Mouse (Mus musculus) layer of hippocampus, postnatal 10 days (tissue): ENCODE results near the gene Pnpla2. TPM values are rescaled to one million over a fixed set of nuclear protein-coding genes. Genes with fewer than 3 reads are reported as not detected.

Experiments used
- DNase-seq, 2 experiments: peaks; one replicate each; pipeline ENCODE4 v3.0.0; 2021; ENCODE audit warnings: low spot score in 2 of 2
- total RNA-seq, 2 experiments: library from RNA; stranded (reverse); gene quantifications; 2 replicates each; pipeline ENCODE4 v1.2.3; 2021

The Pnpla2 gene
- total RNA-seq, 2 experiments from 2014 or later: 18.7 to 23.4 TPM

- DNase-seq: no peak
Observed at GRCm38 (mm10) chr7:141431434-141432185, 23.4 kb upstream of the Pnpla2 start.

- DNase-seq: no peak
Observed at GRCm38 (mm10) chr7:141432186-141432611, 22.8 kb upstream of the Pnpla2 start.

GRCm38 (mm10) chr7:141432741-141433516, 22.1 kb upstream of the Pnpla2 start:
- no peak for DNase-seq

- DNase-seq: no peak
Observed at GRCm38 (mm10) chr7:141433517-141434400, 21.2 kb upstream of the Pnpla2 start.

GRCm38 (mm10) chr7:141434464-141434863, 20.5 kb upstream of the Pnpla2 start:
- peak; percentile 59 to 69 for DNase-seq

- peak in 1 of 2 experiments; percentile 50 for DNase-seq
Observed at GRCm38 (mm10) chr7:141435129-141435855, 19.7 kb upstream of the Pnpla2 start.

- no peak for DNase-seq
Observed at GRCm38 (mm10) chr7:141435856-141436522, 19.0 kb upstream of the Pnpla2 start.

- DNase-seq: no peak
Observed at GRCm38 (mm10) chr7:141436523-141436892, 18.5 kb upstream of the Pnpla2 start.

GRCm38 (mm10) chr7:141437178-141438120, 17.5 kb upstream of the Pnpla2 start, which contains the start of gene Slc25a22:
TSS of gene Slc25a22 (minus strand) at chr7:141437892.
- peak; percentile 84 to 90 for DNase-seq

- DNase-seq: no peak
Observed at GRCm38 (mm10) chr7:141438201-141438968, 16.6 kb upstream of the Pnpla2 start.

- no peak for DNase-seq
Observed at GRCm38 (mm10) chr7:141439140-141439679, 15.8 kb upstream of the Pnpla2 start.

GRCm38 (mm10) chr7:141439811-141440210, 15.2 kb upstream of the Pnpla2 start:
- no peak for DNase-seq

GRCm38 (mm10) chr7:141440613-141441012, 14.4 kb upstream of the Pnpla2 start:
- peak; percentile 68 to 71 for DNase-seq

GRCm38 (mm10) chr7:141441460-141441859, 13.5 kb upstream of the Pnpla2 start:
- no peak for DNase-seq

- no peak for DNase-seq
Observed at GRCm38 (mm10) chr7:141442199-141442598, 12.8 kb upstream of the Pnpla2 start.

GRCm38 (mm10) chr7:141443081-141443821, 11.7 kb upstream of the Pnpla2 start:
- peak in 1 of 2 experiments; percentile 19 for DNase-seq

GRCm38 (mm10) chr7:141443828-141444237, 11.2 kb upstream of the Pnpla2 start, which contains the start of gene Pidd1:
TSS of gene Pidd1 (minus strand) at chr7:141444025.
- peak in 1 of 2 experiments; percentile 14 for DNase-seq
